ENCODE assay signal across 25 mouse cellular contexts in the genomic region with DNA sequence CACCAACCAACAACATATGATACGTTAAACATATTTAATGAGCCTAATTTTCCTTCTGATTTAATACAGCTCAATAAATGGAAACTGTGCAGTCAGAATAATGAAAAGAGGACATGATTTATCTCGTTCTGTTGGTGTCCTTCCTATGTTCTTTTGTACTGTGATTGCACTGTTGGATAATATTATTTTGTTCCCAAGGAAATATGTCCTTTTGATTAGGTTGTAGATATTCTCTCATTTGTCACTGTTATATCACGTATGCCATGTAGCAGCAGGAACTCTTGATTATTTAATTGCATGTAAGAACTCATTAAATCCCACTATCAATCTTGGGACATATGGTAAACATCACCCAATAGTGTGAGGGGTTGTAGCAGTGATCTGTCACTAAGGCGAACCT.
A peak's percentile ranks its signal among the peaks of the same experiment; 100 is the strongest.
DNase-seq lines count a peak whose midpoint lies in the region; ATAC-seq and TF ChIP-seq lines count a peak whose summit lies in the region.
"Had no signal": no experiment of that assay in that cellular context is flagged by ENCODE, and none has a peak within 500 bp of the region (broad histone marks: within the 10 kb centered on the region; RNA-seq: fewer than 3 reads in every experiment).

No protein-coding gene starts in this region.

- no peaks in the 10 kb centered on the region for H3K9me3 ChIP-seq in forebrain, embryonic 14.5 days (replicated peaks; ENCODE audit: control insufficient read depth, low read length)
- no peaks in the 10 kb centered on the region for H3K9me3 ChIP-seq in forebrain, embryonic 12.5 days
- H3K9me3 ChIP-seq in hindbrain, embryonic 16.5 days (ENCODE audit: control insufficient read depth, low read length) = no peaks in the 10 kb centered on the region
- no peaks in the 10 kb centered on the region for H3K9me3 ChIP-seq in hindbrain, postnatal 0 days (ENCODE audit: low read length)
- H3K9me3 ChIP-seq: embryonic facial prominence, embryonic 12.5 days; embryonic facial prominence, embryonic 15.5 days; heart, embryonic 10.5 days; heart, embryonic 13.5 days; hindbrain, embryonic 15.5 days had no signal

- TF ChIP-seq CTCF in hindbrain, postnatal 0 days (IDR thresholded peaks at IDR 0.05; ENCODE audit: low read depth) = no peak

- H3K27me3 ChIP-seq in forebrain, embryonic 14.5 days (replicated peaks; ENCODE audit: control insufficient read depth, insufficient read depth, low read length) = no peaks in the 10 kb centered on the region
- H3K27me3 ChIP-seq in forebrain, embryonic 12.5 days = no peaks in the 10 kb centered on the region
- H3K27me3 ChIP-seq in hindbrain, embryonic 16.5 days (replicated peaks; ENCODE audit: control insufficient read depth, insufficient read depth, low read length) = no peaks in the 10 kb centered on the region
- no peaks in the 10 kb centered on the region for H3K27me3 ChIP-seq in hindbrain, postnatal 0 days (ENCODE audit: insufficient read depth, low read length)
- H3K27me3 ChIP-seq: embryonic facial prominence, embryonic 12.5 days; embryonic facial prominence, embryonic 15.5 days; heart, embryonic 13.5 days; hindbrain, embryonic 15.5 days had no signal

- no peaks in the 10 kb centered on the region for H3K4me1 ChIP-seq in forebrain, embryonic 14.5 days (ENCODE audit: control insufficient read depth, insufficient read depth, low read length)
- H3K4me1 ChIP-seq in forebrain, embryonic 12.5 days = no peaks in the 10 kb centered on the region
- H3K4me1 ChIP-seq in hindbrain, embryonic 16.5 days (ENCODE audit: control insufficient read depth, insufficient read depth, low read depth, low read length) = no peaks in the 10 kb centered on the region
- no peaks in the 10 kb centered on the region for H3K4me1 ChIP-seq in hindbrain, postnatal 0 days (ENCODE audit: insufficient read depth, low read length)
- H3K4me1 ChIP-seq: embryonic facial prominence, embryonic 12.5 days; embryonic facial prominence, embryonic 15.5 days; heart, embryonic 10.5 days; heart, embryonic 13.5 days; hindbrain, embryonic 15.5 days had no signal

- no peak for ATAC-seq in forebrain, embryonic 14.5 days
- no peak for ATAC-seq in forebrain, embryonic 12.5 days (ENCODE audit: low FRiP score)
- peak; percentile 40; the same call in 1 of the 2 replicates for ATAC-seq in hindbrain, embryonic 16.5 days
- no peak for ATAC-seq in hindbrain, postnatal 0 days
- no peak for ATAC-seq in inflammation-experienced regulatory T-cells, adult 6 months
- ATAC-seq: forebrain, embryonic 16.5 days; intestine, postnatal 0 days; Patski had no signal

- H3K4me3 ChIP-seq in forebrain, embryonic 14.5 days (ENCODE audit: low read depth, low read length) = no peak overlapping the region
- H3K4me3 ChIP-seq in forebrain, embryonic 12.5 days (replicated peaks) = no peak overlapping the region
- H3K4me3 ChIP-seq in hindbrain, embryonic 16.5 days (ENCODE audit: low read length) = no peak overlapping the region
- H3K4me3 ChIP-seq in hindbrain, postnatal 0 days (ENCODE audit: low read length) = no peak overlapping the region
- H3K4me3 ChIP-seq: embryonic facial prominence, embryonic 12.5 days; embryonic facial prominence, embryonic 15.5 days; heart, adult 2 months; heart, embryonic 10.5 days; heart, embryonic 13.5 days; hindbrain, embryonic 15.5 days had no signal

- H3K9ac ChIP-seq in forebrain, embryonic 14.5 days (ENCODE audit: low read length) = no peak overlapping the region
- H3K9ac ChIP-seq in forebrain, embryonic 12.5 days = no peak overlapping the region
- no peak overlapping the region for H3K9ac ChIP-seq in hindbrain, embryonic 16.5 days (ENCODE audit: low read depth, low read length)
- no peak overlapping the region for H3K9ac ChIP-seq in hindbrain, postnatal 0 days (replicated peaks; ENCODE audit: low read length)
- H3K9ac ChIP-seq: embryonic facial prominence, embryonic 12.5 days; embryonic facial prominence, embryonic 15.5 days; heart, embryonic 13.5 days; hindbrain, embryonic 15.5 days had no signal

- H3K4me2 ChIP-seq in forebrain, embryonic 14.5 days (ENCODE audit: low read length) = no peak overlapping the region
- H3K4me2 ChIP-seq in forebrain, embryonic 12.5 days = no peak overlapping the region
- no peak overlapping the region for H3K4me2 ChIP-seq in hindbrain, embryonic 16.5 days (ENCODE audit: low read length)
- H3K4me2 ChIP-seq in hindbrain, postnatal 0 days (ENCODE audit: low read depth, low read length) = no peak overlapping the region
- H3K4me2 ChIP-seq: embryonic facial prominence, embryonic 12.5 days; embryonic facial prominence, embryonic 15.5 days; heart, embryonic 13.5 days; hindbrain, embryonic 15.5 days had no signal

- WGBS in forebrain, embryonic 14.5 days = 66% methylated on average over 4 of the region's 4 CpGs
- WGBS in forebrain, embryonic 12.5 days = 75% methylated on average over 4 of the region's 4 CpGs
- 57% methylated on average over 4 of the region's 4 CpGs for WGBS in hindbrain, embryonic 16.5 days
- WGBS in hindbrain, postnatal 0 days = 54% methylated on average over 4 of the region's 4 CpGs

- H3K36me3 ChIP-seq in forebrain, embryonic 14.5 days (ENCODE audit: control insufficient read depth, insufficient read depth, low read length) = no peaks in the 10 kb centered on the region
- H3K36me3 ChIP-seq in forebrain, embryonic 12.5 days (replicated peaks) = no peaks in the 10 kb centered on the region
- H3K36me3 ChIP-seq in hindbrain, embryonic 16.5 days (ENCODE audit: control insufficient read depth, insufficient read depth, low read length) = no peaks in the 10 kb centered on the region
- no peaks in the 10 kb centered on the region for H3K36me3 ChIP-seq in hindbrain, postnatal 0 days (ENCODE audit: insufficient read depth, low read length)
- H3K36me3 ChIP-seq: embryonic facial prominence, embryonic 12.5 days; embryonic facial prominence, embryonic 15.5 days; heart, embryonic 10.5 days; heart, embryonic 13.5 days; hindbrain, embryonic 15.5 days had no signal

- peak; percentile 10 for DNase-seq in forebrain, embryonic 14.5 days (ENCODE audit: low spot score)
- no peak for DNase-seq in hindbrain, postnatal 0 days (ENCODE audit: low spot score)
- DNase-seq in MN1 (ENCODE audit: low spot score) = peak; percentile 16
- DNase-seq: adrenal gland, postnatal 10 days; adrenal gland, postnatal 36 days; cerebellum, adult 11 months; cerebellum, adult 2 months; cerebellum, adult 9-11 months; cerebellum, postnatal 25 days; gastrocnemius, postnatal 10 days; gastrocnemius, postnatal 36 days; heart, adult 2 months; heart, postnatal 14 days; heart, postnatal 4 days had no signal

- H3K27ac ChIP-seq in forebrain, embryonic 14.5 days (ENCODE audit: low read depth, low read length) = no peak overlapping the region
- H3K27ac ChIP-seq in forebrain, embryonic 12.5 days = no peak overlapping the region
- no peak overlapping the region for H3K27ac ChIP-seq in hindbrain, embryonic 16.5 days (ENCODE audit: low read depth, low read length)
- no peak overlapping the region for H3K27ac ChIP-seq in hindbrain, postnatal 0 days
- H3K27ac ChIP-seq: embryonic facial prominence, embryonic 12.5 days; embryonic facial prominence, embryonic 15.5 days; heart, adult 2 months; heart, embryonic 10.5 days; heart, embryonic 13.5 days; hindbrain, embryonic 15.5 days had no signal
